Mouse (Mus musculus): ENCODE measurements around the gene Prkcb. TPM values are rescaled to one million over a fixed set of nuclear protein-coding genes. Genes with fewer than 3 reads are reported as not detected.

Gene Prkcb
- total and polyA plus RNA-seq, 3 experiments, result 3.6 to 4.5 (median 3.8) TPM

- DNase-seq, result no peak
- H3K9ac ChIP-seq (ENCODE audit: low read depth, low read length), result no peak overlapping the region
- H3K4me3 ChIP-seq, result no peak overlapping the region
- H3K36me3 ChIP-seq (ENCODE audit: control insufficient read depth, insufficient read depth, low read length), result no peaks in the 10 kb centered on the region
- no peaks in the 10 kb centered on the region for H3K4me1 ChIP-seq (ENCODE audit: control insufficient read depth, insufficient read depth, low read length)
- no peaks in the 10 kb centered on the region for H3K27me3 ChIP-seq (ENCODE audit: control insufficient read depth, insufficient read depth, low read length)
- H3K27ac ChIP-seq, result no peak overlapping the region
- WGBS, result 80% methylated on average over 2 of the region's 2 CpGs
- TF ChIP-seq EP300 (IDR thresholded peaks at IDR 0.05; ENCODE audit: insufficient read depth, low read depth, low read length) (no peak), CTCF (IDR thresholded peaks at IDR 0.05) (0 out of 2 replicates have a peak, but pooled peaks have one; percentile 13)
- no peaks in the 10 kb centered on the region for H3K79me2 ChIP-seq (replicated peaks; ENCODE audit: control insufficient read depth, insufficient read depth, low read length)
- intact Hi-C loops (cut with DNase I), result no loop called here
These were observed 6.0 kb upstream of the Prkcb start for GRCm38 (mm10) chr7:122282584-122282983.

GRCm38 (mm10) chr7:122287217-122287616 is 1.3 kb upstream of the Prkcb start:
- Histone ChIP-seq H3K4me1 (ENCODE audit: control insufficient read depth, insufficient read depth, low read length) (no peaks in the 10 kb centered on the region), H3K27me3 (ENCODE audit: control insufficient read depth, insufficient read depth, low read length) (peaks cover 2% of the 10 kb centered on the region; the same call in 1 of the 2 replicates), H3K36me3 (ENCODE audit: control insufficient read depth, insufficient read depth, low read length) (no peaks in the 10 kb centered on the region), H3K9ac (ENCODE audit: low read depth, low read length) (no peak overlapping the region), H3K79me2 (replicated peaks; ENCODE audit: control insufficient read depth, insufficient read depth, low read length) (no peaks in the 10 kb centered on the region), H3K4me3 (no peak overlapping the region), H3K27ac (no peak overlapping the region)
- no peak for DNase-seq
- 11% methylated on average over 1 of the region's 1 CpGs for WGBS
- TF ChIP-seq EP300 (IDR thresholded peaks at IDR 0.05; ENCODE audit: insufficient read depth, low read depth, low read length) (no peak), CTCF (IDR thresholded peaks at IDR 0.05) (no peak)
- intact Hi-C loops (cut with DNase I), result no loop called here

GRCm38 (mm10) chr7:122289243-122290111 is 926 bp downstream of the Prkcb start:
- Histone ChIP-seq H3K27me3 (ENCODE audit: control insufficient read depth, insufficient read depth, low read length) (peaks cover 2% of the 10 kb centered on the region; the same call in 1 of the 2 replicates), H3K79me2 (replicated peaks; ENCODE audit: control insufficient read depth, insufficient read depth, low read length) (no peaks in the 10 kb centered on the region), H3K4me1 (ENCODE audit: control insufficient read depth, insufficient read depth, low read length) (no peaks in the 10 kb centered on the region), H3K36me3 (ENCODE audit: control insufficient read depth, insufficient read depth, low read length) (no peaks in the 10 kb centered on the region), H3K27ac (no peak overlapping the region), H3K9ac (ENCODE audit: low read depth, low read length) (no peak overlapping the region), H3K4me3 (peak overlapping the region; percentile 31; the same call in 1 of the 2 replicates)
- under 1% methylated on average over 66 of the region's 66 CpGs for WGBS
- TF ChIP-seq CTCF (IDR thresholded peaks at IDR 0.05), result no peak
- no peak for TF ChIP-seq EP300 (IDR thresholded peaks at IDR 0.05; ENCODE audit: insufficient read depth, low read depth, low read length)
- no peak for TF ChIP-seq POLR2A (IDR thresholded peaks at IDR 0.05; ENCODE audit: insufficient read depth, low read depth, low read length)
- intact Hi-C loops (cut with DNase I), result no loop called here
- DNase-seq, result peak in 1 of 2 experiments; percentile 46

- no peaks in the 10 kb centered on the region for H3K79me2 ChIP-seq (replicated peaks; ENCODE audit: control insufficient read depth, insufficient read depth, low read length)
- H3K4me1 ChIP-seq (ENCODE audit: control insufficient read depth, insufficient read depth, low read length), result no peaks in the 10 kb centered on the region
- TF ChIP-seq EP300 (IDR thresholded peaks at IDR 0.05; ENCODE audit: insufficient read depth, low read depth, low read length) (no peak), CTCF (IDR thresholded peaks at IDR 0.05) (peak; percentile 21; the same call in 1 of the 2 replicates), POLR2A (IDR thresholded peaks at IDR 0.05; ENCODE audit: insufficient read depth, low read depth, low read length) (no peak)
- no peak overlapping the region for H3K27ac ChIP-seq
- intact Hi-C loops (cut with DNase I), result no loop called here
- peak; percentile 16 to 34 for DNase-seq
- H3K36me3 ChIP-seq (ENCODE audit: control insufficient read depth, insufficient read depth, low read length), result no peaks in the 10 kb centered on the region
- peaks cover 2% of the 10 kb centered on the region; the same call in 1 of the 2 replicates for H3K27me3 ChIP-seq (ENCODE audit: control insufficient read depth, insufficient read depth, low read length)
- H3K4me3 ChIP-seq, result no peak overlapping the region
- H3K9ac ChIP-seq (ENCODE audit: low read depth, low read length), result no peak overlapping the region
- WGBS, result 14% methylated on average over 12 of the region's 12 CpGs
These were observed 1.6 kb downstream of the Prkcb start for GRCm38 (mm10) chr7:122290165-122290564.

GRCm38 (mm10) chr7:122290771-122291170 is 2.2 kb downstream of the Prkcb start:
- no peak for TF ChIP-seq CTCF (IDR thresholded peaks at IDR 0.05)
- TF ChIP-seq POLR2A (IDR thresholded peaks at IDR 0.05; ENCODE audit: insufficient read depth, low read depth, low read length), result no peak
- TF ChIP-seq EP300 (IDR thresholded peaks at IDR 0.05; ENCODE audit: insufficient read depth, low read depth, low read length), result no peak
- no peak overlapping the region for H3K27ac ChIP-seq
- no peak overlapping the region for H3K4me3 ChIP-seq
- no peak overlapping the region for H3K9ac ChIP-seq (ENCODE audit: low read depth, low read length)
- peaks cover 2% of the 10 kb centered on the region; the same call in 1 of the 2 replicates for H3K27me3 ChIP-seq (ENCODE audit: control insufficient read depth, insufficient read depth, low read length)
- DNase-seq, result no peak
- intact Hi-C loops (cut with DNase I), result no loop called here
- WGBS, result 68% methylated on average over 3 of the region's 3 CpGs
- H3K4me1 ChIP-seq (ENCODE audit: control insufficient read depth, insufficient read depth, low read length), result no peaks in the 10 kb centered on the region
- no peaks in the 10 kb centered on the region for H3K36me3 ChIP-seq (ENCODE audit: control insufficient read depth, insufficient read depth, low read length)
- no peaks in the 10 kb centered on the region for H3K79me2 ChIP-seq (replicated peaks; ENCODE audit: control insufficient read depth, insufficient read depth, low read length)

GRCm38 (mm10) chr7:122292151-122292550 is 3.6 kb downstream of the Prkcb start:
- peaks cover 2% of the 10 kb centered on the region; the same call in 1 of the 2 replicates for H3K27me3 ChIP-seq (ENCODE audit: control insufficient read depth, insufficient read depth, low read length)
- H3K27ac ChIP-seq, result no peak overlapping the region
- no peaks in the 10 kb centered on the region for H3K4me1 ChIP-seq (ENCODE audit: control insufficient read depth, insufficient read depth, low read length)
- no peaks in the 10 kb centered on the region for H3K36me3 ChIP-seq (ENCODE audit: control insufficient read depth, insufficient read depth, low read length)
- no peaks in the 10 kb centered on the region for H3K79me2 ChIP-seq (replicated peaks; ENCODE audit: control insufficient read depth, insufficient read depth, low read length)
- TF ChIP-seq EP300 (IDR thresholded peaks at IDR 0.05; ENCODE audit: insufficient read depth, low read depth, low read length), result no peak
- no peak for TF ChIP-seq CTCF (IDR thresholded peaks at IDR 0.05)
- TF ChIP-seq POLR2A (IDR thresholded peaks at IDR 0.05; ENCODE audit: insufficient read depth, low read depth, low read length), result no peak
- intact Hi-C loops (cut with DNase I), result no loop called here
- no peak for DNase-seq
- H3K4me3 ChIP-seq, result no peak overlapping the region
- H3K9ac ChIP-seq (ENCODE audit: low read depth, low read length), result no peak overlapping the region
- WGBS, result 54% methylated on average over 7 of the region's 7 CpGs

All from heart, adult 2 months (tissue).